Mouse (Mus musculus) bone marrow macrophage, adult 2 months (primary cell): ENCODE results near the gene Chst15. TPM values are rescaled to one million over a fixed set of nuclear protein-coding genes. Genes with fewer than 3 reads are reported as not detected.

ENCODE experiments used
- H3K27ac ChIP-seq: 2 replicates; pipeline ENCODE4 v1.5.1; 2012; ENCODE audit warnings: low read depth, low read length; ENCODE audit not compliant: insufficient read depth
- H3K4me1 ChIP-seq: 2 replicates; pipeline ENCODE4 v1.6.1; 2012; ENCODE audit warnings: low read length; ENCODE audit not compliant: control insufficient read depth, insufficient read depth
- H3K4me3 ChIP-seq: 2 replicates; pipeline ENCODE4 v1.5.1; 2012; ENCODE audit warnings: mild to moderate bottlenecking, low read length, moderate library complexity; ENCODE audit not compliant: insufficient read depth
- CTCF ChIP-seq: IDR thresholded peaks from 2 replicates; pipeline ENCODE4 v1.5.1; 2012; ENCODE audit warnings: low read depth, mild to moderate bottlenecking, low read length, moderate library complexity
- POLR2A ChIP-seq: IDR thresholded peaks from 2 replicates; pipeline ENCODE4 v1.6.1; 2012; ENCODE audit warnings: mild to moderate bottlenecking, low read depth, low read length, borderline replicate concordance
- polyA plus RNA-seq: library from polyadenylated mRNA; stranded (reverse); fragments of >200 nt; gene quantifications from 2 replicates; pipeline ENCODE4 v1.2.4, GENCODE M21; 2012; ENCODE audit not compliant: missing spikeins, insufficient read depth, insufficient read length

Chst15 gene
- polyA plus RNA-seq, 1 experiment: 0.42 TPM

GRCm38 (mm10) chr7:132304424-132305085 lies 12.5 kb downstream of the Chst15 start:
- Histone ChIP-seq H3K4me3 (no peak overlapping the region), H3K4me1 (no peaks in the 10 kb centered on the region), H3K27ac (no peak overlapping the region)
- TF ChIP-seq POLR2A (no peak), CTCF (no peak)

GRCm38 (mm10) chr7:132303988-132304387 lies 13.0 kb downstream of the Chst15 start:
- no peak overlapping the region for H3K4me3 ChIP-seq
- H3K27ac ChIP-seq: no peak overlapping the region
- TF ChIP-seq POLR2A (no peak), CTCF (no peak)
- no peaks in the 10 kb centered on the region for H3K4me1 ChIP-seq

GRCm38 (mm10) chr7:132302508-132303241 lies 14.4 kb downstream of the Chst15 start:
- no peaks in the 10 kb centered on the region for H3K4me1 ChIP-seq
- no peak overlapping the region for H3K4me3 ChIP-seq
- TF ChIP-seq CTCF: no peak
- no peak for TF ChIP-seq POLR2A
- H3K27ac ChIP-seq: no peak overlapping the region

- no peak overlapping the region for H3K27ac ChIP-seq
- H3K4me3 ChIP-seq: no peak overlapping the region
- TF ChIP-seq POLR2A: no peak
- no peak for TF ChIP-seq CTCF
- no peaks in the 10 kb centered on the region for H3K4me1 ChIP-seq
Measured at GRCm38 (mm10) chr7:132299661-132300210, 17.3 kb downstream of the Chst15 start.

GRCm38 (mm10) chr7:132298412-132298990 lies 18.5 kb downstream of the Chst15 start:
- TF ChIP-seq POLR2A (no peak), CTCF (no peak)
- no peak overlapping the region for H3K4me3 ChIP-seq
- no peak overlapping the region for H3K27ac ChIP-seq
- H3K4me1 ChIP-seq: no peaks in the 10 kb centered on the region

- H3K4me3 ChIP-seq: no peak overlapping the region
- no peaks in the 10 kb centered on the region for H3K4me1 ChIP-seq
Measured at GRCm38 (mm10) chr7:132296661-132297443, 20.2 kb downstream of the Chst15 start.

GRCm38 (mm10) chr7:132296132-132296531 lies 20.9 kb downstream of the Chst15 start:
- no peak overlapping the region for H3K27ac ChIP-seq
- H3K4me1 ChIP-seq: no peaks in the 10 kb centered on the region
- no peak overlapping the region for H3K4me3 ChIP-seq
- TF ChIP-seq CTCF (no peak), POLR2A (no peak)

More at GRCm38 (mm10) chr7:132296661-132297443, 20.2 kb downstream of the Chst15 start:
- H3K27ac ChIP-seq: no peak overlapping the region
- no peak for TF ChIP-seq CTCF
- no peak for TF ChIP-seq POLR2A

- no peak for TF ChIP-seq POLR2A
- TF ChIP-seq CTCF: no peak
Measured at GRCm38 (mm10) chr7:132287340-132287664, 29.7 kb downstream of the Chst15 start.

GRCm38 (mm10) chr7:132286630-132287339 lies 30.2 kb downstream of the Chst15 start:
- Histone ChIP-seq H3K27ac (no peak overlapping the region), H3K4me1 (no peaks in the 10 kb centered on the region), H3K4me3 (no peak overlapping the region)
- no peak for TF ChIP-seq POLR2A
- no peak for TF ChIP-seq CTCF

More at GRCm38 (mm10) chr7:132287340-132287664, 29.7 kb downstream of the Chst15 start:
- H3K27ac ChIP-seq: no peak overlapping the region
- H3K4me3 ChIP-seq: no peak overlapping the region
- H3K4me1 ChIP-seq: no peaks in the 10 kb centered on the region
